Mouse (Mus musculus): ENCODE results near the gene Zeb2. TPM values are rescaled to one million over a fixed set of nuclear protein-coding genes. Genes with fewer than 3 reads are reported as not detected.
A peak's percentile ranks its signal among the peaks of the same experiment; 100 is the strongest.

Gene Zeb2
- total RNA-seq, 2 experiments from 2014 or later = 451 to 546 TPM

DNA sequence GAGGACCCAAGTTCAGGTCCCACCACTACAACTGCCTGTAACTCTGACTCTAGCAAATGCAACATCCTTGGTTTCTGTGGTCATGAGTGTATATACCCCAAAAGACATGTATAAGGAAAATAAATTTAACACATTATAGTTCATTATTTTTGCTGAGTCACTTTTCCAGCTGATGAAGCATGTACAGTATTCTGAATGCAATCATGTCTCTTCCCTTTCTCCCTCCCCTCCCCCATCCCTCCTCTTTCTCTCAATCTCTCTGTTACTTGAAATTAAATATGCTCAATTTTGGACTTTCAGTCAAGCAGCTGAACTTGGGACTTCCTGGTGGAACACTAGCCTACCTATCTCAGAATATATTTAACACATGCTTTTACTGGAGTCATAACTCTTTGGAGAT lies 77.7 kb downstream of the Zeb2 start:
- intact Hi-C loops (cut with DNase I) = no loop called here
- DNase-seq = no peak

DNA sequence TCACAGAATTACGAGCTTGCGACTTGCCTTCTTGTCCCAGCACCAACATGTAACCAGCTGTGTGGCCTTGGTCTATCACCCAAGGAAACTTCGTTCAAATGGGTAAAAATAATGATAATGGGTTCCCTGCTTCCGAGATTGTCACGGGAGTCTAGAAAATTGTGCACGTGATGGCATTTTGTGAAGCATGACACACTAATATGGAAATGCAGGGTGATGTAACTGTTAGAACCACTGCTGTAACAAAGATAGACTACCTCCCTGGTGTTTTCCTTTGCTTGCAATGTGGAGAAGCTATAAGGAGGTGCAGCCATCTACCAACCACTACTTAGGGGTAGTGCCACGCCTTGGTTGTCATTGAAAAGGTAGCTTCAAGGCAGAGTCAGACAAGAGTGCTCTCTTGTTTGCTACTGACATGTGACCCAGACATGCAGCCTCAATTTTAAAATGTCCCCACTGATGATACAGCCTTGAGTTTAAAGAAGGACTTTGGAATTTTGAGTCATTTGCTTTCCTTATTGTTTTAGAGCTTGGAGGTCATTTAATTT lies 89.0 kb downstream of the Zeb2 start:
- no peak for DNase-seq
- intact Hi-C loops (cut with DNase I) = no loop called here

DNA sequence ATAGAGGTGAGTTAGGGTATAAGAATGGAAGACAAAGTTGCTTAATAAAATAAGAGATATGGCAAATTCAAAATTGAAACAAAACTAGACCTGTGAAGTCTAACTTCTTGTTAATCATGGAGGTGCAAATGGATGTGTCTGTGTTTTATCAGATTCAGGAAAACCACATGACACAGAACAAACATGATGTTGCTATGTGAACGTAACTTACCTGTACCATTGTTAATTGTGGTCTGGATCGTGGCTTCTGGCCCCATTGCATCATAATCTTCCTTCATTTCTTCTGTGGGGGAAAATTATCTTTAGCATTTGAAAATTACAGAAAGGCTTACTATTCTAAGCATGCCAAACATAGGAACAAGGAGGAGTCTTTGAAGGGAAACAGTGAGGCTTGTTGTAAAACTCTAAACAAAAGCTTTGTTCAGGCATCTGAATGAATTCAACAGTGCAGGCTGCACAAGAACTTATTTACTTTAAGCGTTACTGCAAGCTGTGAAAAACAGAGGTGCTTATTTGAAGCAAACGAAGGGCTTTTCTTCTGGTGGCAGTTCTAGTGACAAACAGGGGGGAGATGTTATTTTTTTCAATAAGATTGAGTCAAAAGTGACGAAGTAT lies 99.9 kb downstream of the Zeb2 start:
- no peak for DNase-seq
- intact Hi-C loops (cut with DNase I) = no loop called here

DNA sequence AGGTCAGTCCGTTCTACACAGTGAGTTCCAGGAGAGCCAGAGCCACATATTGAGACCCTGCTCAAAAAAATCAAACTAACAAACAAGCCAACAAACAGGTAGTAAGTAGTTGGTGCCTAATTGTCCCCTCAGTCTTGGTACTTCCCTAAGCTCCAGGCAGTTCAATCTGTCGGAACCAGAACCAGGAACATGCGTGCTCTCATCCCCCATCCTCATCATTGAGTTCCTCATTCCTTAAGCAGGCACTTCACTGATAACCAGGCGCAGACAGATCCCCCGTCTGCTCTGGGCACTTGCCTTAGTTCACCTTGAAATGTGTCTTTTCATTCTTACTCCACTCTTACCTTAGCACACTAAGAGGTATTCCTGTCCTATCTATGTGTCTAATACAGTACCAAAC lies 103.9 kb downstream of the Zeb2 start:
- intact Hi-C loops (cut with DNase I) = no loop called here
- no peak for DNase-seq

DNA sequence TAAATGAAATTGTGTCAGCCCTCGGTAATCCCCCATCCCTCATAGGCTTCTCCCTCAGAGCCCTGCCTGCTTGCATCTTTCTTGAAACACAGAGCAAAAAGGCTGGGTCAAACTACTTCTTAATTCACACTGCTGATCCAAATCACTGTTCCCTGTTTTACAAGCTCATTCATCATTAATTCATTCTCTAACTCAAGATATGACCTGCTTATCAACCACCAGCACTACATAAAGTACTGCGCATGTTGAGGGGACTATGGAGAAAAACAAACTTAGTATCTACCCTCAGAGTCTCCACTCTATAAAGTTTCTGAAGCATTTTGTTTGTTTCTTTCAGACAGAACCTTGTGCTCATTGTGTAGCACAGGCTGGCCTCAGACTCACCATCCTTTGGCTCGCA lies 104.5 kb downstream of the Zeb2 start:
- intact Hi-C loops (cut with DNase I) = no loop called here
- DNase-seq = no peak

DNA sequence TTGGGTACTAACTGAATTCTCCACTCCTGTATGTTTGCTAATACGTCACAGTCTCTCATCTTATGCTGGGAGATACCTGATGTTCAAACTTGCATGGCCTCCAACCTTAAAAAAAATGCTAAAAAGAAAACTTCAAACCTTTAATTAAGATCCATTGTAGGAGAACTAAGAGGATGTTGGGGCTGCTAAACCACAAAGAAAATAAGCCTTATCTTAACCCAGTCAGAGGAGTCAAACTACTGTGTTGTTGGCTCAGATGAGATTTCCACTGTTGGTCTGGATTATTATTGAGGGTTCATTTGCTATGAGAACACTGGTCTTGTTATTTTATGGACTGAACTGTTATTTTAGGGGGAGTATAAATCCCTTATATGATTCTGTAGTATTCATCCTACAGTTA lies 106.5 kb downstream of the Zeb2 start:
- DNase-seq = no peak
- intact Hi-C loops (cut with DNase I) = no loop called here

DNA sequence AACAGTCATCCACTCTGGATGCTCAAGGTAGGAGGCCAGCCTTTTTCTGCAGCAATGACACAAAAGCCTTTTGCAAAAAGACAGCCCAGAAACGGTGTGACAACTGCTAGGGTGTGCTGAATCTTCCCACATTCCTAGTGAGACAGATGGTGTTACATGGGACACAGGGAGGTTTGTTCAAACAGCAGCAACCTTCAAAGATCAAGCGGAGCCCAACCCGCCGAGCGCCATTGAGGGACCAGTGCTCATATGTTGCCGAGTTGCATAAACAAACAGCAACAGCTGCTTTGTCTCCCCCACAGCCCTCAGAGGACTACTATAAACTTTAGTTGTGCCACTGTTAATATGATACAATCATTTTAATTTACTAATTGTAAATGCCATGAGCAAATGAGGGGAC lies 117.3 kb downstream of the Zeb2 start:
- intact Hi-C loops (cut with DNase I) = no loop called here
- peak; percentile 11 for DNase-seq

DNA sequence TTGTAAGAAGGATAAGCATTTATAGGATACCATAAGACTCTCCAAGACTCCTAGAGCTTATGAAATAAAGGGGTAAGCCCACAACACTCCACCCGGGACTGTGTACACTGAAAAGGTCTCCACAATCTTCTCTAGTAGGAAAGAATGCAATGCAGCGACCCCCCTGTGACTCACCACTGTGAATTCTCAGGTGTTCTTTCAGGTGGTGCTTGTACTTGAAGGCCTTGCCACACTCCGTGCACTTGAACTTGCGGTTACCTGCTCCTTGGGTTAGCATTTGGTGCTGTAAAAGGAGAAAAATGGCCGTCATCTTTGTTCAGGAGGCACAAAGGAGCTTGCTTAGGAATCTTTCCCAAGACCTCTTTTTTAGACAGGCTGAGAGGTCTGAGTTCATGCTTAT lies 118.5 kb downstream of the Zeb2 start:
- intact Hi-C loops (cut with DNase I) = no loop called here
- no peak for DNase-seq

DNA sequence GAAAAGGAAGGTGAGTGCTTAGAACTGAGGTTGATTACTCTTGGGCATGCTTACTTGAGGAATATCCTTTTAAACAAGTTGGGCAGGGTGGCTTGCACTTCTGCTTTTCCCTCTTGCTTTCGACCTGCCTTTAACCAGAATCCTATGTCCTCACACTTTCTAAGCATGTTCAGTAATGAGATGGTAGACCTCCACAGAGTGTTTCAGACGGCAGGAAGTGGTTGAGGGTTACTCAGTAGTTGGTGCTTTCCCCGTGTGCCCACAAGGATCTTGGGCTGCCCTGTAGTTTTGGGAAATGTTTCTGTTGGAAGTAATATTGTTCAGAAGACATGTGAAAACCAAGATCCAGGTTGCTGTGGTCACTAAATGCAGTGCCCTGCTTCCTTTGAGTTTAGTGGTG lies 135.5 kb downstream of the Zeb2 start:
- intact Hi-C loops (cut with DNase I) = loop anchor here (10.0 kb wide), 2 partner anchors 417 to 1257 kb away; no protein-coding TSS in a partner anchor
- DNase-seq = no peak

DNA sequence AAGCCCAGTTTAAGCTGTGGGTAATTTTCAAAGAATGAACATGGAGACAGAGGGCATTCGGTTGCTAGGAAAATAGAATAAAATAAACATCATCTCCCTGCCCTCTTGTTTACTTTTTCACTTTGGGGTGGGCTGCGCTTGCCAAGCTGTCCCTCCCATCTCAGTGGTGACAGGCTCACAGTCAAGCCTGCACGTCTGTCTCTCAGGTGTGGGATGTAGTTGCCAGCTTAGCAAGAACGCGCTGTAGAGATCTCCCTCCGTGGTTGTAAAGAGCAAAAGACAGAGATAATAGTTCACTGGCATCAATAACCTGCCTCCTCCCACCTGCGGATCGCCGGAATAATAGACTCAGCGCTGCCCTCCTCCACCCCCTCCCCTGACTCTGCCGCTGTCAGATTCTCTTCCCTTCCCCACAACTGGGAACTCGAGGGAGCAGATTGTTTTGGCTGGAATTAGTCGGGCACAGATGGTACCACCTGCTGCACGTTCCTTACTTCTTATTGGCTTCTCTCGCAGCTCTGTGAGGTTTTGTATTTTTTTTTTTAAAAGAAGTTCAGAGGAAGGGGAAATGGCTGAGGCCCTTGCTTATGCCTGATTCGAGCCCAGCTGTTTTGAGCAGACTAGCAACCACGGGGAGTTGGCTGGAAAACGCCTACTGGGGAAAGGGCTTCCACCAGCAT lies 138.0 kb downstream of the Zeb2 start:
- peak; percentile 55 for DNase-seq
- intact Hi-C loops (cut with DNase I) = no loop called here

DNA sequence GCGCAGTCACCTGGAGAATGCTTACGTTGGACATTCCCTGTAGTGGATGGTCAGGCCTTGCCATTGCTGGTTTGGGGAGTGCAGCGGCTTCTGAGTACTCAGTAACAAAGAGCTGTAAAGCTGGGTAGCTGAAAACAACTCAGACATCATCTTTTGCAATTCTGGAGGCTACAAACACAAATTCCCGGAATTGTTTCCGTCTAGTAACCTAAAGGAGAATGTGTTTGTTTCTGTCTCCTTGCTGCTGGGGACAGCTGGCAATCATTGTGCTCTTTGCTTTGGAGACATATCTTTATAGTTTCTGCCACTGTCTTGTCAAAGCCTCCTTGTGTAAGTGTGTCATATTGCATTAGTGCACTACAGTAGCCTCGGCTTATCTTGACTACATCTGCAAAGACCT lies 139.2 kb downstream of the Zeb2 start:
- intact Hi-C loops (cut with DNase I) = no loop called here
- no peak for DNase-seq

DNA sequence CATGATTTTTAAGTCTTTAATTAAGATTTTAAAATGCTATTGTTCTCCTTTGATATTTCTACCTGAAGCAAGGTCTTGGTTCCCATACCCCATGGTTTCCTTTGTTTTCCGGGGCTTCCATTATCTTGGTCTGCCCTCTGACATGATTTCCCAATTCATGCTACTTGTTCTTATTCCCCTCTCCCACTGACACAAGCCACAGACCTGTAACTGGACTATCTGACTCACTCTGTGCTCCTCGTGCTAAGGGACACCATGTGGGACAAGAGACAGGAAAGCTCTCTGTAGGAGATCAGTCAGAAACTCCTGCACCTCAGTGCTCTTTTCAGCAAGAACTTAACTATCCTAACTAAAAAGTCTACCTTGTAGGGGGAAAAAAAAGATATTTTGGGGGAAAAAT lies 139.6 kb downstream of the Zeb2 start:
- intact Hi-C loops (cut with DNase I) = no loop called here
- no peak for DNase-seq

DNA sequence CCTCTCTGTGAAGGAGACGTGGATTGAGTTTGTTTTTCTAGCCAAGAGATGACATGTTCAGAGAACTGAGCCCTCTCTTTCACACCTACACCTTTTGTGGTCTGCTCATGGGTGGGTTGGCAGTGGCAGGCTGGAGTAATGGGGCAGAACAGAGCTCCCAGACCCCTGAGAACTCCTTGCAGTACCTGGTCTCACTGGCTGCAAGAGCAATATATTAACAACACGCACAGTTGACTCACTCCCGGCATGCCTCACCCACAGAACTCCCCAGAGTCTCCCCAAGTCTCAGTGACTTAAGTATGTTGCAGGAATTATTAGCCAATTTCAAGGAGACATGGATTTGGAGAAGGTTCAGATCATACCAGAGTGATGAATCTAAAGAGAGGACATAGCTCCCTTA lies 140.1 kb downstream of the Zeb2 start:
- DNase-seq = no peak
- intact Hi-C loops (cut with DNase I) = no loop called here

DNA sequence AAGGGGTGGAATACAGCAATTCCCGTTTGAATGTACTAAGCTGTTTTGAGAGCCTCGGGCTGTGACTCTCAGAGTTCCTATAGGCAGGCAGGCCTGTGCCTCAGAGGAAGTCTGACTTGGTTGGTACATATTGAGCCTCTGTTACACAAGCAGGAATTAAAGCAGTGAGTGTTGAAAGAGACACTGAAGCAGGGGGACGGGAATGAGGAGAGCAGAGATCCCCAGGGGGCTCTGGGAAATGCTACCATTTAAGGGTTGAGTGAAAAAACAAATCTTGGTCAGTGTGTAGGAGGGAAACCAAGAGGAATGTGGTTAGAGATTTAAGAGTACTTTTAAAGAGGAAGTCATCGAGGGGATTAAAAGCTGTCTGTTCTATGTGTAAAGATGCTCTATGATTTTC lies 140.7 kb downstream of the Zeb2 start:
- intact Hi-C loops (cut with DNase I) = no loop called here
- DNase-seq = no peak

DNA sequence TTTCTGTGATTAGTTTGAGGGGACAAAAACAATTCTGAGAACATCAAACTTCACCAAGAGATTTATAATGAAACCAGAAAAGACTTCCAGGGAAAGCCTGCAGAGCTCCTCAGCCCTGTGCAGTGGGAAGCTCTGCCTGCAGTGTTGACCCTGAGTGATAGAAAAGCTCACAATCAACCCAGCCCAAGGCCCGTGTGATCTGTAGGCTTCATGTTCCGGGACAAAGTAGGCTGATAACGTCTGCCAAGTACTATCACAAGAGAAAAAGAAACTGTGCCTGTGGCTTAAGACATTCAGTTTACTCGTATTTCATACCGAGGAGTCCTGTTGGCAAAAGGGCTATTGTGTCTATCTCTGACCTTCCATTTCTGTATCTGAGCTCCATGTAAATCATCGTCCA lies 143.4 kb downstream of the Zeb2 start:
- intact Hi-C loops (cut with DNase I) = no loop called here
- no peak for DNase-seq

DNA sequence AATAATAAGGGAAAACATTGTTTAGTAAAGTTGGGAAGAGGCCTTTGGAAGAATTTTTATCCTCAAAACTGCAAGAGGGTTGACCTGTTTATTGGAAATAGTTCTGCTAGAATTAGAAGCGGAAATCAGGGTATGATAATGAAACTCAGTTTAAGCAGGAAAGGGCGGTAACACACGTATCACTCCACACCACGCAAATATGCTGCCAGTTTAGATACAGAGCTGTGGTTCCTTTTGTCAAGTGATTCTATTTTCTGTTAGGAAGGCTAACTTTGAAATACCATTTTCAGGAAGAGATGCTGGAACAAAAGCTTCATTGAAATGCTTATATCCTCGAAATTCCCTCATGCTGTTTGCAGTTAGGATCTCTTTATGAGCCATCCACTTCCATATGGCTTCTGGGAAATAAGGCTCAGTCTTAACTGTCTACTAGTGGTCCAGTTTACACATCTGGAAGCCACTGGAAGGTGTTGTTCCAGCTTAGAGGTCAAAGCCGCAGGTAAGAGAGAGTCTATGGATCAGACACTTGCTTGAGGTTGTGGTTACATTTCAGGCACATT lies 147.0 kb downstream of the Zeb2 start:
- DNase-seq = no peak
- intact Hi-C loops (cut with DNase I) = no loop called here

DNA sequence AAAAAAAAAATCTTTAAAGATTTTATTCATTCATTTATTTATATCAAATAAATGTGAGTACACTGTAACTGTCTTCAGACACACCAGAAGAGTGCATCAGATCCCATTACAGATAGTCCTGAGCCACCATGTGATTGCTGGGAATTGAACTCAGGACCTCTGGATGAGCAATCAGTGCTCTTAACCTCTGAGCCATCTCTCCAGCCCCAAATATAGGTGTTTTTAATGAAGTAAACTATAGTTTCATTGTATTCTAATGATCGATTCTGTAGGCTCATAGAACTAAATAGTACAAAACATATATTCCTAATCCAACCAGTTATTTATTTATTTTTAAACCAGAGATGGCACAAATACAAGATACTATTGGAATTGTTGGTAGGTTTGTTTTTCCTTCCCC lies 147.6 kb downstream of the Zeb2 start:
- no peak for DNase-seq
- intact Hi-C loops (cut with DNase I) = no loop called here

DNA sequence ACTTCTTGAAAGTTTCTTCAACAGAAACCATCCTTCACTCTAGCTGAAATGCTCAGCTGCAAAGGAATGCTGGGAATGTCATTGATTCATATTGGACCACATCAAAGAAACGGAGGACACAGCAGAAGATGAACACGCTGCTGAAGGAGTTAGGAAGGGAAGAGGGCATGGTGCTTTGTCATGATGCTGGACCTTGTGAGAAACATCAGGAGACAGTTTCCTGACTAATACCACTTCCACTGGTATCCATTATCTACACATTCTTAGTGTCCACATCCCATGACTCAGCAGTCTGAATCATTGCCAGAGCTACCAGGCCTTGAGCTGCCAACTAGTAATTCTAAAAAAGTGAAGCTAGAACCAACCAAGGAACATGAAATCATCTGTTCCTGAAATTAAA lies 148.0 kb downstream of the Zeb2 start:
- no peak for DNase-seq
- intact Hi-C loops (cut with DNase I) = no loop called here

DNA sequence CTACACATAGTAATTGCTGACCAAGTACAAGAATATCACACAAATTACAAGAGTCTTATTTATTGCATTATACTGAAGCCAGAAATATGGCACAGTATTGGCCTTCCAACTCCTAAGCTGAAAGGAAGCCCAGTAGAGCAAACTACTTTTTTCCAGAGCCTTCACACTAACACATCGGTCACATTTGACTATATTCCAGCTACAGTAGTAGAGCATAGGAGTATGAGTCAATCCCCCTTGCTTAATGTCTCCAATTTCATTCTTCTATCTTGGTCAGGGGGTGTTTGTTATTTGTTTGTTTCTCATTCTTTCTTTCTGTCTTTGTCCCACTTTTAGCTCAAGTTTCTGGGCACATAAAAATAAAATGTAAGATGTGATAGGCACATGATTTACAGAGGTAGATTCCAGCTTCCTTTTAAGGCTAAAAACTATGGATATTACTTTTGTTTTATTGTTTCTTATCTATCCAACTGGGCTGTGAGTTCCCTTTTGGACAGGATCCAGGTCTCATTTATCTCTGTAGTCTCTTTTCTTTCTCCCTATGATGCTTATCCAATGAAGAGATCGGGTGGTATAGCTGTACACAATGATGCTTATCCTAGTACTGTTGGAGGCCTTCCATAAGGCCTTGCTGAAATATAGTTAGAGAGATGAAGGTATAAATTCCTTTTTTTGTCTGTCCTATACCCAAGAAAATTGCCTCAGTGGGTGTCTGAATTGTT lies 151.2 kb downstream of the Zeb2 start:
- intact Hi-C loops (cut with DNase I) = no loop called here
- DNase-seq = no peak

DNA sequence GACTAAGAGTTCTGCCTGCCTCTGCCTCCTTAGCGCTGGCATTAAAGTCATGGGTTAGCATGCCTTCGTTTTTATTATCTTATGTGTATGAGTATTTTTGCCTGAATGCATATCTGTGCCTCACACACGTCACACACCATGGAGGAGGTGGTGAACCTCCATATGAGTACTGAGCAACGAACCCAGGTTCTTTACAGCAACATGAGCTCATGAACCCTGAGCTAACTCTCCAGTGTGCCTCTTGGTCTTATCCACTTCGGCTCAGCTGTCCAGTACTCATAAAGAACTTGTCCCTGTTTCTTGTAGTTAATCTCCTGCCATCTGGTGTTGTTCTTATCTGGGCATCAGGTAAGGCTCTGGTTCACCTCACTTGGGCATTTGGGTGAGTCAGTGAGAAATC lies 154.6 kb downstream of the Zeb2 start:
- intact Hi-C loops (cut with DNase I) = no loop called here
- no peak for DNase-seq

DNA sequence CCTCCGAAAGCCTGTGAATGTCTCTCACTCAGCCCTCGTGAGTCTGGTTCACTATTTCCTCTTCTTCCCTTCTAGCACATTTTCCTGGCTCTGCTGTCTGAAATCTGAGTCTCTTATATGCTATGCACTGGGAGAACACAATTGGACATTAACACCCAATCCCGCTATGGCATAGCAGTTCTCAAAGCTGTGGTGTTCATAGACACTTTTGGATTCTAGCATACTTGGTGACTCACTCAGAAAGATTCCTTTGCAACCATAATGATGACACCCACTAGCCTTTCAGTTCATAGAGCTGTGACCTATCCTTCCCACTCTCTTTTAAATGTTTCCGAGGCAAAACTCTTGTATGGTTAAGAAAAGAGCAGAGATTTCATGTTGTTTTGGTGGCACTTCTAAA lies 156.0 kb downstream of the Zeb2 start:
- intact Hi-C loops (cut with DNase I) = no loop called here
- no peak for DNase-seq

DNA sequence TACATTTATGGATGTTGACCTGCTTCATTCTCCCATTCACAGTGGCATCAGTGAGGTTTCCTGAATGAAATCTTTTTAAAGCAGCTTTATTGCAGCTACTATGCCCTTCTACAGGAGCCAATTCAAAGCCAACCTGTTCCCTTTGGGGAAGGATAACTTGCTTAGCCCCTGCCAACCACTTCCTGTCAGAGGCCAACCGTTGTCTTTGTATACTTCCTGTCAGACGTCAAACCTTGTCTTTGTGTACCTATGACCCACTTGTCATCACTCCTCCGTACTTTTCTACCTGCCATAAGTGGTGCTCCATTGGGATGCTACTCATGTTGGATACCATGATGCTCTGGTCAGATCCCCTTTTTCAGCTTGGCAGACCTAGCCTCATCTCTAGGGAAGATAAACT lies 156.6 kb downstream of the Zeb2 start:
- DNase-seq = no peak

More for the DNA sequence above, 156.6 kb downstream of the Zeb2 start:
- intact Hi-C loops (cut with DNase I) = no loop called here
